Mouse (Mus musculus) hindbrain, embryonic 13.5 days (tissue): ENCODE results near the gene Ldlrad2. TPM values are rescaled to one million over a fixed set of nuclear protein-coding genes. Genes with fewer than 3 reads are reported as not detected.
"Not testable (repeated sequence)": the region's sequence is repeated elsewhere in the genome, so short reads cannot be mapped to it uniquely, and the experiment has no call there.

Experiments
- ATAC-seq: fragments of 200-750 bp; cut with Nextera tagmentation; 2 replicates; pipeline ENCODE4 v1.8.0; 2017; ENCODE audit warnings: moderate TSS enrichment; ENCODE audit not compliant: low FRiP score
- H3K27ac ChIP-seq: fragments of 300-500 bp; sonication (generic); 2 replicates; pipeline ENCODE4 v1.5.1; 2015; ENCODE audit warnings: inconsistent platforms, mild to moderate bottlenecking, moderate library complexity
- H3K27me3 ChIP-seq: fragments of 300-500 bp; sonication (generic); 2 replicates; pipeline ENCODE4 v1.6.1; 2015; ENCODE audit warnings: mild to moderate bottlenecking, inconsistent platforms
- H3K36me3 ChIP-seq: fragments of 300-500 bp; sonication (generic); 2 replicates; pipeline ENCODE4 v1.6.1; 2015; ENCODE audit warnings: mild to moderate bottlenecking, inconsistent platforms
- H3K4me1 ChIP-seq: fragments of 300-500 bp; sonication (generic); replicated peaks from 2 replicates; pipeline ENCODE4 v1.6.1; 2015; ENCODE audit warnings: inconsistent platforms
- H3K4me2 ChIP-seq: fragments of 300-500 bp; sonication (generic); 2 replicates; pipeline ENCODE4 v1.6.1; 2015; ENCODE audit warnings: inconsistent platforms, mild to moderate bottlenecking, moderate library complexity
- H3K4me3 ChIP-seq: fragments of 300-500 bp; sonication (generic); 2 replicates; pipeline ENCODE4 v1.5.1; 2015; ENCODE audit warnings: mild to moderate bottlenecking, inconsistent platforms
- H3K9ac ChIP-seq: fragments of 300-500 bp; sonication (generic); 2 replicates; pipeline ENCODE4 v1.6.1; 2015; ENCODE audit warnings: mild to moderate bottlenecking, inconsistent platforms
- H3K9me3 ChIP-seq: fragments of 300-500 bp; sonication (generic); 2 replicates; pipeline ENCODE4 v1.6.1; 2016; ENCODE audit warnings: inconsistent platforms
- WGBS: fragments of 180-500 bp; shearing (Covaris S2); methylation state at CpG from one replicate; pipeline ENCODE4 v1.1.7; 2015; 5-methylcytosine and 5-hydroxymethylcytosine counted together
- polyA plus RNA-seq: library from polyadenylated mRNA; unstranded; fragments of >200 nt; fragmentation: Nextera tagmentation; extraction: Ambion mirVana; gene quantifications from 2 replicates; pipeline ENCODE4 v1.2.1, GENCODE M21; 2015

Ldlrad2 gene
- polyA plus RNA-seq, 1 experiment from 2014 or later: 1.7 TPM

- H3K36me3 ChIP-seq: no peaks in the 10 kb centered on the region
- H3K4me2 ChIP-seq: no peak overlapping the region
- H3K27me3 ChIP-seq: peaks cover 7% of the 10 kb centered on the region; the same call in 1 of the 2 replicates
- 95% methylated on average over 4 of the region's 4 CpGs for WGBS
- no peak for ATAC-seq
- no peak overlapping the region for H3K27ac ChIP-seq
- peaks cover 15% of the 10 kb centered on the region for H3K4me1 ChIP-seq
- no peak overlapping the region for H3K4me3 ChIP-seq
- H3K9ac ChIP-seq: no peak overlapping the region
- no peaks in the 10 kb centered on the region for H3K9me3 ChIP-seq
These were observed 16.6 kb upstream of the Ldlrad2 start for GRCm38 (mm10) chr4:137590961-137591360.

GRCm38 (mm10) chr4:137589586-137589985, 15.2 kb upstream of the Ldlrad2 start:
- no peaks in the 10 kb centered on the region for H3K9me3 ChIP-seq
- 88% methylated on average over 3 of the region's 3 CpGs for WGBS
- ATAC-seq: no peak
- peaks cover 7% of the 10 kb centered on the region; the same call in 1 of the 2 replicates for H3K27me3 ChIP-seq
- no peak overlapping the region for H3K9ac ChIP-seq
- H3K27ac ChIP-seq: no peak overlapping the region
- 0 out of 2 replicates have a peak, but pooled peaks cover 2% of the 10 kb centered on the region for H3K4me1 ChIP-seq
- H3K4me2 ChIP-seq: no peak overlapping the region
- H3K4me3 ChIP-seq: no peak overlapping the region
- H3K36me3 ChIP-seq: no peaks in the 10 kb centered on the region

- not testable (repeated sequence) for H3K9ac ChIP-seq, H3K9me3 ChIP-seq, ATAC-seq, H3K4me3 ChIP-seq, H3K36me3 ChIP-seq, H3K27me3 ChIP-seq, H3K4me1 ChIP-seq, H3K4me2 ChIP-seq, H3K27ac ChIP-seq
- WGBS: 89% methylated on average over 2 of the region's 3 CpGs
These were observed 14.7 kb upstream of the Ldlrad2 start for GRCm38 (mm10) chr4:137589095-137589494.

GRCm38 (mm10) chr4:137581815-137582214, 7.4 kb upstream of the Ldlrad2 start:
- 32% methylated on average over 3 of the region's 3 CpGs for WGBS

GRCm38 (mm10) chr4:137580299-137580698, 5.9 kb upstream of the Ldlrad2 start:
- H3K27ac ChIP-seq: no peak overlapping the region
- H3K27me3 ChIP-seq: peaks cover 29% of the 10 kb centered on the region
- no peak overlapping the region for H3K9ac ChIP-seq
- H3K4me1 ChIP-seq: peaks cover 6% of the 10 kb centered on the region
- WGBS: 68% methylated on average over 2 of the region's 2 CpGs
- no peak overlapping the region for H3K4me2 ChIP-seq
- H3K9me3 ChIP-seq: no peaks in the 10 kb centered on the region
- H3K36me3 ChIP-seq: no peaks in the 10 kb centered on the region
- H3K4me3 ChIP-seq: no peak overlapping the region
- ATAC-seq: no peak

More at GRCm38 (mm10) chr4:137581815-137582214, 7.4 kb upstream of the Ldlrad2 start:
- Histone ChIP-seq H3K36me3 (no peaks in the 10 kb centered on the region), H3K4me1 (peaks cover 6% of the 10 kb centered on the region), H3K27me3 (peaks cover 29% of the 10 kb centered on the region), H3K27ac (no peak overlapping the region), H3K4me2 (no peak overlapping the region), H3K4me3 (no peak overlapping the region), H3K9me3 (no peaks in the 10 kb centered on the region), H3K9ac (no peak overlapping the region)
- no peak for ATAC-seq

- Histone ChIP-seq H3K4me3 (no peak overlapping the region), H3K9me3 (no peaks in the 10 kb centered on the region), H3K4me1 (peaks cover 6% of the 10 kb centered on the region), H3K9ac (no peak overlapping the region), H3K36me3 (no peaks in the 10 kb centered on the region), H3K27ac (no peak overlapping the region), H3K4me2 (no peak overlapping the region), H3K27me3 (peaks cover 29% of the 10 kb centered on the region)
- 75% methylated on average over 4 of the region's 4 CpGs for WGBS
- no peak for ATAC-seq
These were observed 5.4 kb upstream of the Ldlrad2 start for GRCm38 (mm10) chr4:137579789-137580188.

GRCm38 (mm10) chr4:137578181-137578845, 3.9 kb upstream of the Ldlrad2 start:
- WGBS: 4% methylated on average over 38 of the region's 39 CpGs
- H3K27me3 ChIP-seq: peaks cover 29% of the 10 kb centered on the region
- H3K27ac ChIP-seq: no peak overlapping the region
- peak overlapping the region; percentile 64 for H3K9ac ChIP-seq
- H3K4me3 ChIP-seq: peak overlapping the region; percentile 37
- ATAC-seq: no peak
- no peaks in the 10 kb centered on the region for H3K36me3 ChIP-seq
- peak overlapping the region; percentile 60 for H3K4me2 ChIP-seq
- no peaks in the 10 kb centered on the region for H3K9me3 ChIP-seq
- H3K4me1 ChIP-seq: peaks cover 6% of the 10 kb centered on the region

- Histone ChIP-seq H3K4me2 (no peak overlapping the region), H3K4me1 (peaks cover 6% of the 10 kb centered on the region), H3K9ac (no peak overlapping the region), H3K27me3 (peaks cover 29% of the 10 kb centered on the region), H3K36me3 (no peaks in the 10 kb centered on the region), H3K9me3 (no peaks in the 10 kb centered on the region), H3K4me3 (no peak overlapping the region), H3K27ac (no peak overlapping the region)
- 97% methylated on average over 12 of the region's 12 CpGs for WGBS
- no peak for ATAC-seq
These were observed 3.1 kb upstream of the Ldlrad2 start for GRCm38 (mm10) chr4:137577486-137577885.

GRCm38 (mm10) chr4:137569873-137570272, 4.5 kb downstream of the Ldlrad2 start:
- no peaks in the 10 kb centered on the region for H3K27me3 ChIP-seq
- H3K27ac ChIP-seq: no peak overlapping the region
- no peak overlapping the region for H3K9ac ChIP-seq
- no peak for ATAC-seq
- H3K4me1 ChIP-seq: no peaks in the 10 kb centered on the region
- no peaks in the 10 kb centered on the region for H3K9me3 ChIP-seq
- H3K36me3 ChIP-seq: no peaks in the 10 kb centered on the region
- no peak overlapping the region for H3K4me3 ChIP-seq
- 77% methylated on average over 9 of the region's 9 CpGs for WGBS
- H3K4me2 ChIP-seq: no peak overlapping the region

- Histone ChIP-seq H3K4me3 (no peak overlapping the region), H3K27me3 (no peaks in the 10 kb centered on the region), H3K9me3 (no peaks in the 10 kb centered on the region), H3K4me1 (no peaks in the 10 kb centered on the region), H3K9ac (no peak overlapping the region), H3K27ac (no peak overlapping the region), H3K4me2 (no peak overlapping the region), H3K36me3 (peaks cover 3% of the 10 kb centered on the region; the same call in 1 of the 2 replicates)
- no peak for ATAC-seq
- 91% methylated on average over 16 of the region's 16 CpGs for WGBS
These were observed 17.6 kb downstream of the Ldlrad2 start for GRCm38 (mm10) chr4:137556673-137557210.

- Histone ChIP-seq H3K36me3 (peaks cover 3% of the 10 kb centered on the region; the same call in 1 of the 2 replicates), H3K9me3 (no peaks in the 10 kb centered on the region), H3K4me2 (no peak overlapping the region), H3K4me3 (no peak overlapping the region), H3K9ac (no peak overlapping the region), H3K27me3 (no peaks in the 10 kb centered on the region), H3K4me1 (no peaks in the 10 kb centered on the region), H3K27ac (no peak overlapping the region)
- ATAC-seq: no peak
- 97% methylated on average over 17 of the region's 17 CpGs for WGBS
These were observed 20.9 kb downstream of the Ldlrad2 start for GRCm38 (mm10) chr4:137553466-137553865.

- no peak overlapping the region for H3K9ac ChIP-seq
- no peaks in the 10 kb centered on the region for H3K9me3 ChIP-seq
- H3K27ac ChIP-seq: no peak overlapping the region
- no peaks in the 10 kb centered on the region for H3K4me1 ChIP-seq
- H3K27me3 ChIP-seq: no peaks in the 10 kb centered on the region
- H3K4me3 ChIP-seq: no peak overlapping the region
- H3K36me3 ChIP-seq: peaks cover 8% of the 10 kb centered on the region; the same call in 1 of the 2 replicates
- H3K4me2 ChIP-seq: no peak overlapping the region
- WGBS: 70% methylated on average over 5 of the region's 5 CpGs
- ATAC-seq: no peak
These were observed 28.3 kb downstream of the Ldlrad2 start for GRCm38 (mm10) chr4:137546003-137546525.

- ATAC-seq: no peak
- Histone ChIP-seq H3K4me2 (no peak overlapping the region), H3K4me3 (no peak overlapping the region), H3K9me3 (no peaks in the 10 kb centered on the region), H3K36me3 (peaks cover 8% of the 10 kb centered on the region; the same call in 1 of the 2 replicates), H3K27ac (no peak overlapping the region), H3K4me1 (no peaks in the 10 kb centered on the region), H3K9ac (no peak overlapping the region), H3K27me3 (no peaks in the 10 kb centered on the region)
- 91% methylated on average over 9 of the region's 9 CpGs for WGBS
These were observed 28.8 kb downstream of the Ldlrad2 start for GRCm38 (mm10) chr4:137545568-137545967.
